Mouse (Mus musculus) Patski (cell line): ENCODE data around the gene Gtf3a. TPM values are rescaled to one million over a fixed set of nuclear protein-coding genes. Genes with fewer than 3 reads are reported as not detected.
"Not testable (repeated sequence)": the region's sequence is repeated elsewhere in the genome, so short reads cannot be mapped to it uniquely, and the experiment has no call there.

Experiments used
- ATAC-seq: fragments of 100-300 bp; one replicate; pipeline ENCODE4 v1.8.0; 2021
- CTCF ChIA-PET: fragments of 350-600 bp; sonication (Branson Sonifier 250); formaldehyde crosslinking; loops from one replicate; lab custom pipeline; 2022; ENCODE audit warnings: inconsistent platforms; lab: Charles Lee
- POLR2A ChIA-PET: fragments of 350-600 bp; sonication (Branson Sonifier 250); formaldehyde crosslinking; loops from one replicate; lab custom pipeline; 2022; ENCODE audit warnings: antibody characterized with exemption, inconsistent platforms; lab: Charles Lee
- DNase-seq: peaks from one replicate; pipeline ENCODE4 v3.0.0-alpha.2; 2011; ENCODE audit warnings: low read depth, low spot score
- H3K27me3 ChIP-seq: fragments of 371-371 bp; one replicate; pipeline ENCODE4 v1.5.1; 2021
- CTCF ChIP-seq: fragments of 100-300 bp; IDR thresholded peaks from one replicate; pipeline ENCODE4 v1.5.1; 2021
- in situ Hi-C: fragments of 300-500 bp; cut with MboI; formaldehyde crosslinking; loops from 3 replicates; pipeline ENCODE4 v1.11.1; 2018; ENCODE audit warnings: low pct_unique_long_range_greater_than_20kb, mixed read lengths
- polyA plus RNA-seq: library from polyadenylated mRNA; unstranded; gene quantifications from one replicate; pipeline ENCODE4 v1.2.3, GENCODE M21; 2021

The Gtf3a gene
- polyA plus RNA-seq, 1 experiment from 2014 or later: 77.9 TPM

DNA sequence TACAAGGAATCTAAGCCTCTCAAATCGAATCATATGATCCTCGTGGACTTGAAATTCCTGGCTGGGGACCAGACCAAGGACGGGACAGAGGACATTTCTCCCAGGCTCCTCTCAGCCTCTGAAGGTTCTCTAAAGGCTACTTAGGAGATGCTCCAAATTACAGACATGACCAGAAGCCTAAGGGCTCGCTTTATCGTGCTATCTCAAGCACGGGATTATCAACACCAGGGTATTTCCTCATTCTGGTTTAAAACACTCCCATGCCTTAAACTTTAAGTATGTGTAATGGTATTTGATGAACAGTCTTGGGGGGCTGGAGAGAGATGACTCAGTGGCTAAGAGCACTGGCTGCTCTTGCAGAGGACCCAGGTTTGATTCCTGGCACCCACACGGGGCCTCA is 17.0 kb upstream of the Gtf3a start:
- in situ Hi-C loops: no loop called here
- no peak for ATAC-seq
- CTCF ChIA-PET: no interaction called here
- POLR2A ChIA-PET: no interaction called here
- no peaks in the 10 kb centered on the region for H3K27me3 ChIP-seq
- no peak for DNase-seq
- no peak for TF ChIP-seq CTCF

DNA sequence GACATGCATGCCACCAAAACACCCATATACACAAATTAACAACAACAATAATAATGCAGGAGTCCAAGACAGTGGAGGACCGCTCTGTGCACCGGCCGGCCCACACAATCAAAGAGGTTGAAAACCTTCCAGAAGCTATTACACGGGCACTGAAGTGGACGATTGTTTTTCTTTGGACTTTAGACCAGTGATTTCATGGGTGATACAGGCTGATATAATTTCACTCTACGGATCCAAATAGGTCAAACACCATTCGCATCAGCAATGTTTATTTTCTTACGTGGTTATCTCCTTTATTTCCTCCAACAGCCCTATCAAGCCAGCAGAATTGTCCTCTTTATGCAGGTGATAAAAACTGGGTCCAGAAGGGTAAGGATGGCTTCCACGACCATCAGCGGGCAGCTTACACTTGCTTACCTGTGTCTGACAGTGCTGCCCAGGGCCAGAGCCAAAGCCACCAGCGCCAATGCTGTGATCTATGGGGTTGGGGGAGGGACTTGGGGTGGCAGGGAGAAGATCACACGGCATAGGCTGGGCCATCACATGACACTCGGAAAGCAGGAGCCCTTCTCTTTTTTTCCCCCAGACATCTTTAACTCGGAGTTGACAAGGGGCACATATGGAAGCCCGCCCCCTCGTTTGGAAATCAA is 16.4 kb upstream of the Gtf3a start:
- no peaks in the 10 kb centered on the region for H3K27me3 ChIP-seq
- CTCF ChIA-PET: interaction anchor here (1.0 kb wide), 1 partner anchor 13 kb away, joined by 3 read pairs; no protein-coding TSS in a partner anchor
- in situ Hi-C loops: no loop called here
- TF ChIP-seq CTCF: no peak
- DNase-seq: no peak
- no peak for ATAC-seq
- POLR2A ChIA-PET: interaction anchor here (0.6 kb wide), 1 partner anchor 330 kb away, joined by 4 read pairs; no protein-coding TSS in a partner anchor

DNA sequence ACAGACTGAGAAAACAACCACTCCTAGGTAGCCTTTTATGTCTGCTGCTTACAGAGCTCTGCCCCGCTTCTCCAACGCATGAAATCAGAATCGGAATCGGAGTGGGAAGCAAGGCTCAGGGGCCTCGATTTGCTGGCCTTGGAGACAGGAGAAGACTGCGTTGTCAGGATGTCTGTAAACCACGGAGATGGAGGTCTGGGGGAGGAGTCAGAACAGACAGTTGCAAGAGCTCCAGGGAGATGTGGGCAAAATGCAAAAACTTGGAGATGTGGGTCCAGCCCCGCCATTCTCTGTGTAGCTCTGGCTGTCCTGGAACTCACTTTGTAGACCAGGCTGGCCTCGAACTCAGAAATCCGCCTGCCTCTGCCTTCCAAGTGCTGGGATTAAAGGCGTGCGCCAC is 15.0 kb upstream of the Gtf3a start:
- ATAC-seq (no peak), DNase-seq (no peak)
- TF ChIP-seq CTCF: no peak
- in situ Hi-C loops: no loop called here
- ChIA-PET CTCF (interaction anchor here (0.8 to 1.7 kb wide), 2 partner anchors 28 to 365 kb away, joined by 3 to 4 read pairs; no protein-coding TSS in a partner anchor), POLR2A (interaction anchor here (0.6 kb wide), 1 partner anchor 26 kb away, joined by 3 read pairs; no protein-coding TSS in a partner anchor)
- no peaks in the 10 kb centered on the region for H3K27me3 ChIP-seq

DNA sequence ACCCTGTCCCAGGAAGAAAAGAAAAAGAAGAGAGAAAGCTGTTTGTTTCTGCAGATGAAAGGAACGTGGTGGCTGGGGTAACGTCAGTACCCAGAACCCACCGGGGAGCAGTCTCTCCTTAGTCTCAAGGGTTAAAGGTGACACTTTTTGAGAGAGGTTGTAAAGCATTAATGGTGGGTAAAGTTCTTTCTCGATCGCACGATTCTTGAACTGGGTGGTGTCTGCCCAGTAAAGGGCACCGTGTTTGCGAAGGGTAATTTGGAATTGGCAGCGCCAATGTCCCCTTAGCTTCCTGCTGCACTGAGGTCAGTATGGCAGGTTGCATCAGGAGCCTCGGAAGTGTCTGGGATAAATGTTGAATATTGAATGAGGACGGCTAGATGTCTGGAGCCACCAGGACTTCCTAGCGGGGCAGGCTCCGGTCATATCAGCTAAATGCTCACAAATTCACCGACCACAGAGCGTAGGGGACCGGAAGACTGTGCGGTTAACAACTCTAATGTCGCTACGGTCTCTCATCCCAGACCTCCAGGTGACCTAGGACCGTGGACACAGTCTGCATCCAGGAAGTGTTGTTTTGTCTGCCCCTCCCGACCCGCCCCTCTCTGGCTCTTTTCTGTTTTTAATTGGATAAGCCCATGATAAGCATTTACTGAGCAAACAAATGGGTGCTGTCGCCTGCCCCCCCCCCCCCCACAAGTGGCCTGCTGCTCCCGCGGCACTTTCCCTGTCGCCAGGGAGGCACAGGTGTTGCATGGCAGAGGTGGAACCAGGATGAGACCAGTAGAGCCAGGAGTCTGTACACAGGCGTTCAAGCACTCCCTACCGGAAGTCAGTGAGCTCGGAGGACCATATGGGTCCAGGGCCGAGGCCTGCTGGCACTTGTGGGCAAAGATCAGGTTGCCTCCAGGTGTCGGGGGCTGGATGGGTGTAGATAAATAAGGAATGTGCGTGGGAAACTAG is 10.6 kb upstream of the Gtf3a start:
- CTCF ChIA-PET: no interaction called here
- ATAC-seq (no peak), DNase-seq (no peak)
- TF ChIP-seq CTCF: no peak
- POLR2A ChIA-PET: no interaction called here
- in situ Hi-C loops: no loop called here
- no peaks in the 10 kb centered on the region for H3K27me3 ChIP-seq

GRCm38 (mm10) chr5:146939109-146939796 is 9.2 kb upstream of the Gtf3a start:
- DNase-seq (no peak), ATAC-seq (no peak)
- H3K27me3 ChIP-seq: no peaks in the 10 kb centered on the region
- CTCF ChIA-PET: interaction anchor here (0.7 to 2.7 kb wide), 10 partner anchors 13 to 401 kb away, joined by 3 to 18 read pairs (median 4); no protein-coding TSS in a partner anchor
- in situ Hi-C loops: no loop called here
- POLR2A ChIA-PET: interaction anchor here (1.0 to 1.1 kb wide), 2 partner anchors 10 to 288 kb away, joined by 3 read pairs; partner anchors contain the start of gene Gtf3a
- TF ChIP-seq CTCF: peak; percentile 74

- ChIA-PET CTCF (interaction anchor here (0.6 to 2.7 kb wide), 12 partner anchors 14 to 378 kb away, joined by 3 to 18 read pairs (median 4); no protein-coding TSS in a partner anchor), POLR2A (interaction anchor here (1.1 kb wide), 1 partner anchor 9 kb away, joined by 3 read pairs; the partner anchor contains the start of gene Gtf3a)
- DNase-seq (no peak), ATAC-seq (no peak)
- peak; percentile 83 for TF ChIP-seq CTCF
- no peaks in the 10 kb centered on the region for H3K27me3 ChIP-seq
- in situ Hi-C loops: loop anchor here (5.0 kb wide), 1 partner anchor 287 kb away; no protein-coding TSS in a partner anchor
These were observed 8.2 kb upstream of the Gtf3a start for GRCm38 (mm10) chr5:146940219-146940618.

GRCm38 (mm10) chr5:146941939-146942338 is 6.5 kb upstream of the Gtf3a start:
- ChIA-PET CTCF (interaction anchor here (1.5 to 2.1 kb wide), 3 partner anchors 37 to 351 kb away, joined by 4 to 8 read pairs (median 5); no protein-coding TSS in a partner anchor), POLR2A (interaction anchor here (0.6 kb wide), 1 partner anchor 497 kb away, joined by 4 read pairs; no protein-coding TSS in a partner anchor)
- DNase-seq, H3K27me3 ChIP-seq, ATAC-seq: not testable (repeated sequence)
- in situ Hi-C loops: loop anchor here (5.0 kb wide), 1 partner anchor 285 kb away; no protein-coding TSS in a partner anchor

- CTCF ChIA-PET: interaction anchor here (0.9 to 1.9 kb wide), 3 partner anchors 8 to 350 kb away, joined by 3 to 8 read pairs (median 5); no protein-coding TSS in a partner anchor
- no peak for ATAC-seq
These were observed 5.5 kb upstream of the Gtf3a start for GRCm38 (mm10) chr5:146942965-146943364.

GRCm38 (mm10) chr5:146944568-146944967 is 3.9 kb upstream of the Gtf3a start:
- DNase-seq (no peak), ATAC-seq (no peak)
- no peak for TF ChIP-seq CTCF
- H3K27me3 ChIP-seq: no peaks in the 10 kb centered on the region
- POLR2A ChIA-PET: no interaction called here
- in situ Hi-C loops: loop anchor here (5.0 kb wide), 1 partner anchor 283 kb away; no protein-coding TSS in a partner anchor
- CTCF ChIA-PET: no interaction called here

More at GRCm38 (mm10) chr5:146942965-146943364, 5.5 kb upstream of the Gtf3a start:
- POLR2A ChIA-PET: interaction anchor here (0.5 to 0.7 kb wide), 2 partner anchors 19 to 23 kb away, joined by 3 read pairs; no protein-coding TSS in a partner anchor
- no peaks in the 10 kb centered on the region for H3K27me3 ChIP-seq
- TF ChIP-seq CTCF: no peak
- no peak for DNase-seq
- in situ Hi-C loops: loop anchor here (5.0 kb wide), 1 partner anchor 284 kb away; no protein-coding TSS in a partner anchor
